Mouse (Mus musculus) CH12.LX (cell line): ENCODE data around the gene Ralb. TPM values are rescaled to one million over a fixed set of nuclear protein-coding genes. Genes with fewer than 3 reads are reported as not detected.

Source experiments
- DNase-seq: peaks from one replicate; pipeline ENCODE4 v3.0.0-alpha.2; 2013; ENCODE audit errors: extremely low read depth
- H3K27ac ChIP-seq: 2 replicates; pipeline ENCODE4 v1.5.1; 2012; ENCODE audit warnings: low read depth, mild to moderate bottlenecking, control low read depth, moderate library complexity; ENCODE audit not compliant: insufficient read depth
- H3K27me3 ChIP-seq: replicated peaks from 2 replicates; pipeline ENCODE3; 2012; ENCODE audit warnings: inconsistent platforms
- H3K36me3 ChIP-seq, 2 experiments: replicated peaks in 1 of 2; 2 replicates each; pipeline versions ENCODE3 to v1.6.1; 2012; ENCODE audit warnings: inconsistent platforms in 1 of 2, low read length in 1 of 2, mild to moderate bottlenecking in 1 of 2, mixed read lengths in 1 of 2, moderate library complexity in 1 of 2; ENCODE audit not compliant: control insufficient read depth in 1 of 2, insufficient read depth in 1 of 2
- H3K4me1 ChIP-seq, 2 experiments: 2 replicates each; pipeline ENCODE4 v1.6.1; 2012; ENCODE audit warnings: inconsistent platforms in 1 of 2, moderate library complexity in 1 of 2; ENCODE audit not compliant: insufficient read depth in 2 of 2, control insufficient read depth in 1 of 2
- H3K4me2 ChIP-seq: 2 replicates; pipeline ENCODE4 v1.6.1; 2012; ENCODE audit warnings: low read depth, mild to moderate bottlenecking, control low read depth; ENCODE audit not compliant: poor library complexity, insufficient read depth, severe bottlenecking
- H3K4me3 ChIP-seq, 3 experiments: fragments of 150-350 bp in 1 of 3; sonication (generic) in 1 of 3; replicated peaks in 1 of 3; 2 replicates each; pipeline versions ENCODE3 to v1.5.1; 2011 to 2012; ENCODE audit warnings: low read depth in 2 of 3, low read length in 2 of 3, mild to moderate bottlenecking in 2 of 3, moderate library complexity in 2 of 3, control low read depth in 1 of 3, improper control_type of control experiment in 1 of 3, inconsistent platforms in 1 of 3, mixed read lengths in 1 of 3; ENCODE audit not compliant: poor library complexity in 1 of 3
- H3K79me2 ChIP-seq: replicated peaks from 2 replicates; pipeline ENCODE4 v1.6.1; 2012; ENCODE audit warnings: mild to moderate bottlenecking, moderate library complexity; ENCODE audit not compliant: control insufficient read depth, poor library complexity, insufficient read depth, severe bottlenecking; ENCODE audit errors: extremely low read depth
- H3K9ac ChIP-seq: 2 replicates; pipeline ENCODE4 v1.6.1; 2012; ENCODE audit warnings: low read depth, mild to moderate bottlenecking, control low read depth, moderate library complexity; ENCODE audit not compliant: insufficient read depth
- H3K9me3 ChIP-seq: replicated peaks from 2 replicates; pipeline ENCODE3; 2012; ENCODE audit warnings: low read length, inconsistent platforms, mixed read lengths
- ETS1 ChIP-seq: conservative IDR thresholded peaks from 2 replicates; pipeline ENCODE4 v1.6.1; 2012; ENCODE audit warnings: low read depth, mild to moderate bottlenecking, inconsistent platforms, low read length, improper control_type of control experiment, moderate library complexity
- HCFC1 ChIP-seq: IDR thresholded peaks from 2 replicates; pipeline ENCODE4 v1.6.1; 2012; ENCODE audit warnings: low read depth, mild to moderate bottlenecking, inconsistent platforms, low read length, improper control_type of control experiment
- KAT2A ChIP-seq: IDR thresholded peaks from 2 replicates; pipeline ENCODE4 v1.6.1; 2012; ENCODE audit warnings: low read length, improper control_type of control experiment, inconsistent platforms; ENCODE audit not compliant: insufficient replicate concordance
- MAX ChIP-seq: IDR thresholded peaks from 2 replicates; pipeline ENCODE4 v1.6.1; 2011; ENCODE audit warnings: low read length, improper control_type of control experiment
- NELFE ChIP-seq: IDR thresholded peaks from 2 replicates; pipeline ENCODE4 v1.6.1; 2011; ENCODE audit warnings: low read depth, low read length, improper control_type of control experiment
- NRF1 ChIP-seq: IDR thresholded peaks from 2 replicates; pipeline ENCODE4 v1.6.1; 2014; ENCODE audit warnings: low read depth, mild to moderate bottlenecking, inconsistent platforms, low read length, improper control_type of control experiment, moderate library complexity
- PAX5 ChIP-seq: IDR thresholded peaks from 2 replicates; pipeline ENCODE4 v1.6.1; 2012; ENCODE audit warnings: low read length, inconsistent platforms, mixed read lengths
- RAD21 ChIP-seq: IDR thresholded peaks from 2 replicates; pipeline ENCODE4 v1.6.1; 2011; ENCODE audit warnings: low read depth, mild to moderate bottlenecking, low read length, improper control_type of control experiment, moderate library complexity
- RCOR1 ChIP-seq: conservative IDR thresholded peaks from 2 replicates; pipeline ENCODE4 v1.6.1; 2012; ENCODE audit warnings: low read depth, mild to moderate bottlenecking, inconsistent platforms, low read length, improper control_type of control experiment
- SIN3A ChIP-seq: IDR thresholded peaks from 2 replicates; pipeline ENCODE4 v1.6.1; 2012; ENCODE audit warnings: low read length, improper control_type of control experiment, inconsistent platforms
- USF1 ChIP-seq: IDR thresholded peaks from 2 replicates; pipeline ENCODE4 v1.6.1; 2014; ENCODE audit warnings: low read depth, mild to moderate bottlenecking, inconsistent platforms, low read length, improper control_type of control experiment
- ZNF384 ChIP-seq: IDR thresholded peaks from 2 replicates; pipeline ENCODE4 v1.6.1; 2012; ENCODE audit warnings: low read depth, low read length, improper control_type of control experiment, inconsistent platforms
- dilution Hi-C: fragments of 300-500 bp; cut with MboI; formaldehyde crosslinking; loops from 2 replicates; pipeline ENCODE4 v1.14.3; 2020; ENCODE audit warnings: low sequenced_read_pairs; ENCODE audit not compliant: extremely low pct_unique_long_range_greater_than_20kb, extremely low pct_ligation_motif_present
- in situ Hi-C: fragments of 300-500 bp; cut with MboI; formaldehyde crosslinking; loops from 3 replicates; pipeline ENCODE4 v1.14.3; 2019; ENCODE audit warnings: low sequenced_read_pairs, low pct_ligation_motif_present, low pct_unique_long_range_greater_than_20kb, mixed read lengths
- polyA plus RNA-seq: library from polyadenylated mRNA; unstranded; fragments of >175 nt; gene quantifications from 2 replicates; pipeline ENCODE4 v1.2.1, GENCODE M21; 2012; ENCODE audit warnings: low read depth; ENCODE audit not compliant: insufficient read length
- total RNA-seq, 2 experiments: library from RNA; depleted of rRNA; stranded (reverse); fragments of 300-350 nt in 1 of 2; fragments of >200 nt in 1 of 2; gene quantifications; 2 replicates each; pipeline ENCODE4 v1.2.3; 2012 to 2014

The Ralb gene
- total and polyA plus RNA-seq, 3 experiments, result 18.2 to 28.7 (median 22.9) TPM

- no peaks in the 10 kb centered on the region for H3K27me3 ChIP-seq
- no peaks in the 10 kb centered on the region for H3K4me1 ChIP-seq
- no peak overlapping the region for H3K4me2 ChIP-seq
- in situ Hi-C loops, result no loop called here
- TF ChIP-seq MAX (no peak), KAT2A (no peak)
- peaks cover 0 to 2% of the 10 kb centered on the region in 2 experiments for H3K36me3 ChIP-seq
- dilution Hi-C loops, result no loop called here
- H3K9ac ChIP-seq, result no peak overlapping the region
- no peaks in the 10 kb centered on the region for H3K79me2 ChIP-seq
- DNase-seq, result no peak
- H3K4me3 ChIP-seq, result no peak overlapping the region
- H3K9me3 ChIP-seq, result no peaks in the 10 kb centered on the region
- H3K27ac ChIP-seq, result no peak overlapping the region
Measured at GRCm38 (mm10) chr1:119545164-119545563, 40.6 kb upstream of the Ralb start.

- H3K4me3 ChIP-seq, result no peak overlapping the region
- in situ Hi-C loops (no loop called here), dilution Hi-C loops (no loop called here)
- no peak for TF ChIP-seq SIN3A
- no peak for TF ChIP-seq ZNF384
- TF ChIP-seq ETS1, result no peak
- no peak for TF ChIP-seq USF1
- no peak overlapping the region for H3K9ac ChIP-seq
- DNase-seq, result no peak
- no peaks in the 10 kb centered on the region for H3K79me2 ChIP-seq
- no peak overlapping the region for H3K4me2 ChIP-seq
- no peaks in the 10 kb centered on the region for H3K4me1 ChIP-seq
- no peak overlapping the region for H3K27ac ChIP-seq
- no peaks in the 10 kb centered on the region for H3K9me3 ChIP-seq
- no peaks in the 10 kb centered on the region for H3K27me3 ChIP-seq
- H3K36me3 ChIP-seq, result peaks cover 0 to 2% of the 10 kb centered on the region in 2 experiments
Measured at GRCm38 (mm10) chr1:119544611-119545155, 40.1 kb upstream of the Ralb start.

- no peak overlapping the region for H3K4me2 ChIP-seq
- H3K27ac ChIP-seq, result no peak overlapping the region
- in situ Hi-C loops, result no loop called here
- no peak for DNase-seq
- no peak for TF ChIP-seq HCFC1
- TF ChIP-seq NELFE, result no peak
- TF ChIP-seq NRF1, result no peak
- TF ChIP-seq RCOR1, result no peak
- no peak for TF ChIP-seq MAX
- TF ChIP-seq PAX5, result no peak
- TF ChIP-seq KAT2A, result no peak
- no peak for TF ChIP-seq RAD21
- H3K36me3 ChIP-seq, result peaks cover 0 to 2% of the 10 kb centered on the region in 2 experiments
- no peaks in the 10 kb centered on the region for H3K79me2 ChIP-seq
- no peak overlapping the region for H3K9ac ChIP-seq
- H3K27me3 ChIP-seq, result no peaks in the 10 kb centered on the region
- dilution Hi-C loops, result no loop called here
- H3K4me3 ChIP-seq, result no peak overlapping the region
- no peaks in the 10 kb centered on the region for H3K9me3 ChIP-seq
- peaks cover 0 to 5% of the 10 kb centered on the region in 2 experiments; a peak in 1 of 4 replicates for H3K4me1 ChIP-seq
Measured at GRCm38 (mm10) chr1:119543316-119543715, 38.7 kb upstream of the Ralb start.
